Mouse (Mus musculus) monocyte, adult 5-6 weeks (primary cell): Measurements from ENCODE around the gene Qdpr. TPM values are rescaled to one million over a fixed set of nuclear protein-coding genes. Genes with fewer than 3 reads are reported as not detected.
"Not testable (repeated sequence)": the region's sequence is repeated elsewhere in the genome, so short reads cannot be mapped to it uniquely, and the experiment has no call there.

Experiments used
- ATAC-seq: fragments of 153-309, 156-312 bp; replicated peaks from 2 replicates; pipeline ENCODE4 v1.8.0; 2017; ENCODE audit warnings: mild to moderate bottlenecking; ENCODE audit not compliant: low TSS enrichment, insufficient number of reproducible peaks, severe bottlenecking, poor library complexity, low FRiP score
- total RNA-seq: library from RNA; stranded (forward); fragments of 200-1000, 200-491, 200-594 nt; gene quantifications from 3 replicates; pipeline ENCODE4 v1.2.3, GENCODE M21; 2017

Qdpr gene
- total RNA-seq, 1 experiment from 2014 or later, result 30.2 TPM

DNA sequence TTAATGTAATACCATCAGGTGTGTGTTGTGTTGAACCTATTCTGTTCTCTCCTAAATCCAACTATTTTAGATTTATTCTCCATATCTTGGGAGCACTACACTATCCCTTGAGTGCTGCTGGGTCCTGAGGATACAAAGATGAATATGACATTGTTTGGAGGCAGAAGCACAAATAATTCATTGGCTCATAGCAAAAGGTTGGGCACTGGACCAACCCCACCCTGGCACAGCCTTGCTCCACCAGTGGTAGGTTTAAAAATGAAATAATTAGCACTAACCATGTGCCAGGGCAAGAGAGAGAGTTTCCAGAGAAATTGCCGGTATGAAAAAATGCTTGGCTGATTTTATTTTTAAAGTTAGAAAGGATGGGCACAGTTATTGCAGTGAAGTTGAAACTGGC lies 23.5 kb upstream of the Qdpr start:
- ATAC-seq, result no peak

- no peak for ATAC-seq
Observed at GRCm38 (mm10) chr5:45472880-45473450, 22.9 kb upstream of the Qdpr start.

- no peak for ATAC-seq
Observed at GRCm38 (mm10) chr5:45454456-45454855, 4.4 kb upstream of the Qdpr start.

- no peak for ATAC-seq
Observed at GRCm38 (mm10) chr5:45453451-45453850, 3.4 kb upstream of the Qdpr start, which contains the start of gene Clrn2. Gene Clrn2 (plus strand): TSS chr5:45453751.

DNA sequence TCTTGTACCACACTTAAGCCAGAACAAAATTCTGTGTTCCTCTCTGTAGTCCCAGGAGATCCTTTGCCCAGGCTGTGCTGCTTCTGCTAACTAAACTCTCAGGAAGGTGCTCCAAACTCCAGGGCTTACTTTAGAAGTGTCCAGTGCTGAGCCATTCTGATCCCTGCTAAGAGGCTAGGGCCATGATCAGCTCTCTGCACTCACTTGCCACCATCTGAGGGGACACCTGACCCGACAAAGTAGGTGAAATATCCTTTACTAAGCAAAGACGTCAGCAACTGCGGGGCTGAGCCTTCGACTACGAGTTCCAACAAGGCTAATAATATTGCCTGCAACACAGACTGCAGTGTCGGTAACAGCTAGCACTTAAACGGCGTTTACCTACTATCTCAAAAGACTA lies 830 bp downstream of the Qdpr start:
- ATAC-seq, result no peak

GRCm38 (mm10) chr5:45448676-45449075 lies 1.4 kb downstream of the Qdpr start:
- ATAC-seq, result no peak

DNA sequence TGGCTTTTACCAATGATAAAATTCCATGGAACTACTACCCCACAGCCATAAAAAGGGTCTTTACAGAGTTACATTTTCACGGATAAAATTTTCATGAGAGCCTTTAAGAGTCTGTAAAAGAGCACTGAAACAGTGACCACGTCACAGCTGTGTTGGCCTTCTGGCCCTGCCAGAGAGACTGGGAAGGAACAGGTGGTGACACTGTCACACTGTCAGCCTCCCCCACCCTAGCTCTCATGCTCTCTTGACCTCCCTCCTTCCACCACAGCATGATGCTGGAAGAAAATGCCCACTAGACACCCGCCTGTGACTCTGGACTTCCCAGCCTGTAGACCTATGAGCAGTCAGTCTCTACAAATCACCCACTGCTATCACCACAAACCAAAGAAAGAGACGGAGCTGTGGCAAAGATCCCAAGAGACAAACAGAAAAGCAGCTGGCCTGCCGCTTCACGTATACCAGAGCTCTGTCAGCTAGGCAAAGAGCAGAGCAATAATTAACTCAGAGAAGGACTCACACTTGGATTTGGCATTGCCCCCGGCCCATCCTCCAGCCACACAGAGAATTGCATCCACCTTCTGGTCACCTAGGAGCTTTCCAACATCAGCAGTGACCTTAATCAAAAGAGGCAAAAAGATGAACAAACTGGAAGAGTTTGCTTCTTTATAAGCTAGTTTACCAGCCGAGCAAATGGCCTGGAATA lies 5.8 kb downstream of the Qdpr start:
- ATAC-seq, result no peak

DNA sequence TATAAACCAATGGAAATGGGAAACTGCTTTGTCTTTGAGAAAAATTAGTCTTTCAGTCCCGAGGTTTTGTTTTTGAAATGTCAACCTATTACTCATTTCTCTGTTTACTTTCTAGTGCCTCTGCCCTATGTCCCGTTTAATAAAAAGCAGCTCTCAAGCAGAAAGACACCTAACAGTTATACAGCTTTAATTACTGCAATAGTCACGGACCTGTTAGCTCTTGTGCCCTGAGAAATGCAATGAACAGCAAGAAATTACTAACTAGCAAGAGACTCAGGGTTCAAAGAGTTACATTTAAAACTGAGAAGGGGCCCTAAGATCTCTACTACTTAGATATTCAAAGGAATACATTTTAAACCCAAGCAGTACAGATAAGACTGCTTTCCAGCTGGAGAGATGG lies 8.3 kb downstream of the Qdpr start:
- no peak for ATAC-seq

GRCm38 (mm10) chr5:45441124-45441523 lies 8.9 kb downstream of the Qdpr start:
- no peak for ATAC-seq

GRCm38 (mm10) chr5:45438301-45438700 lies 11.7 kb downstream of the Qdpr start:
- no peak for ATAC-seq

- ATAC-seq, result no peak
Observed at GRCm38 (mm10) chr5:45437826-45438225, 12.2 kb downstream of the Qdpr start.

DNA sequence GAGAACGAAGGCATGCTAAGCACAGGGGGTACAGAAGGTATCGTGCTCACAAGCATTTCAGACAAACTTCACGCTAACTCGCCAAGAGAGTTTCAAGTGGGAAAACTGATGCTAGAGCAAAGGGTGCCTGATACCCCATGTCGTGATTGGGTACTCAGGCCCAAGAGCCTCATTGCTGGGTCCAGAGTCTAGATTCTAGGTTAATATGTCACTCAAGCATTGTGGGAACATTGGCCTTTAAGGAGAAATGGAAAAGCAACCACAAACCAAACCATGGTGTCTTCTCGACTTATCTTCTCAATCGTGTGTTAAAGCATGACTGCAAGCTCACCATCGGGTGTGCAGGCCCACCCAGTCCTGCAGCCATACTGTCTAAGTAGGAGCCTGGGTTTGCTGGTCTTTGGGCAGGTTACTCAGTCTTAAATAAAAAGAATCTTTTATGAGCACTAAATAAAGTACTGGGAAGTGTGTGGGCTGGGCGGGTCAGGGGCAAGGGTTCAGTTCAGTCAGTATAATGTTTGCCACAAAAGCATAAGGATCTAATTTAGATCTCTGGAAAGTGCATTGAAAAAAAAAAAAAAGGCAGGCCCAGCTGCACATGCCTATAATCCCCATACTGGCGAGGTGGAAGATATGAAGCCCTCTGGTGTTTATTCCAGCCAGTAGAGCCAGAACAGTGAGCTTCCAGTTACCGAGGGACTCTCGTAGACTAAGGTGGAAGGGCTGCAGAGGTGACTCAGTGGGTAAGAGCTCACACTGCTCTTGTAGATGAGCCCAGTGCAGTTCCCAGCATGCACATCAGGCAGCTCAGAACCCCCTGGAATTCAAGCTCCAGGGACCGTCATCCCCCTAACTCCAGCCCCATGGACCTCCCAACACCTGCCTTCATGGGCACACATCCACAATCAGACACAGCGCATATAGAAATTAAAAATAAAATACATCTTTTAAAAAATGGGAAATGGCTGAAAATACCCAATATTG lies 13.8 kb downstream of the Qdpr start:
- ATAC-seq, result no peak

DNA sequence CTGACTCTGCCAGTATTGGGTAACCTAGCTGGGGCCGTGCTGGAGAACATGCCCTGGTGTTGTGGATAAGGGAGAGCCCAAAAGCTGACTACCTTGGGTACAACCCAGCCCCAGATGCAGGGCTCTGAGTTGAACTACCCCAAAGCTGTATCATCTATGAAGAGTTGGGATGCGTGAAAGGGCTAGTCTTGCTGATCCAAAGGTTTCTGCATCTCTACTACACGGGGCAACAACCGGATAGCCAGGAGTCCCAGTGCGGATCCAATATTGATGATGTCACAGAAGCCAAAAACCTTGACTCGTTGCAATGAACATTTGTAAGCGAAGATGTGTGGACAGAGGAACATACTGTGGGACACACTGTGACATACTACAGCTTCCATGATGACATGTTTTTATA lies 22.1 kb downstream of the Qdpr start:
- ATAC-seq, result no peak

- ATAC-seq, result no peak
Observed at GRCm38 (mm10) chr5:45426416-45427034, 23.5 kb downstream of the Qdpr start.

- not testable (repeated sequence) for ATAC-seq
Observed at GRCm38 (mm10) chr5:45425771-45426170, 24.3 kb downstream of the Qdpr start.

DNA sequence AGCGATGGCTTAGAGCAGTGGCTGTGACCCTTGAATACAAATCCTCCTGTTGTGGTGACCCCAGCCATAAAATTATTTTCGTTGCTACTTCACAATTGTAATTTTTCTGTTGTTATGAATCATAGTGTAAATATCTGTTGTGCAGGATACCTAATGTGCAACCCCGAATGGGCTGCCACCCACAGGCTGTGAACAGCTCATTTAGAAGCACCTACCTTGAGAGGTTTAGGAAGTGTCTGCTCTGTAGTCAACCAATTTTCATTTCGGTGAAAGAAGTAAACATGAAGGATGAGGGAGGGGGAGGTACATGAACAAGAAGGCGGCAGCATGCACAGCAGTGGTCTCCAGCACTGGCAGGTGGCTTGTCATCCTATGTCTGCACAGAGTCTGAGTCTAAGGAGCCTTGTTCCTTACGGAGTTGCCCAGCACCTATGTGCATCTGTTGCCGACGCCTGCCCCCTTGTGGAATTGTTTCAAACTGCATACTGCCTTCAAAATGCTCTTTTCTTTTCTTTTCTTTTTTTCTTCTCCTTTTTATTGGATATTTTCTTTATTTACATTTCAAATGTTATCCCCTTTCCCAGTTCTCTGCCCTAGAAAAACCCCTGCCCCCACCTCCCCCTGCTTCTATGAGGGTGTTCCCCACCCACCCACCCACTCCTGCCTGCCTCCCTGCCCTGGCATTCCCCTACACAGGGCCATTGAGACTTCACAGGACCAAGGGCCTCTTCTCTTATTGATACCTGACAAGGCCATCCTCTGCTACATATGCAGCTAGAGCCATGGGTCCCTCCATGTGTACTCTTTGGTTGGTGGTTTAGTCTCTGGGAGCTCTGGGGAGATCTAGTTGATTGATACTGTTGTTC lies 25.8 kb downstream of the Qdpr start:
- no peak for ATAC-seq

DNA sequence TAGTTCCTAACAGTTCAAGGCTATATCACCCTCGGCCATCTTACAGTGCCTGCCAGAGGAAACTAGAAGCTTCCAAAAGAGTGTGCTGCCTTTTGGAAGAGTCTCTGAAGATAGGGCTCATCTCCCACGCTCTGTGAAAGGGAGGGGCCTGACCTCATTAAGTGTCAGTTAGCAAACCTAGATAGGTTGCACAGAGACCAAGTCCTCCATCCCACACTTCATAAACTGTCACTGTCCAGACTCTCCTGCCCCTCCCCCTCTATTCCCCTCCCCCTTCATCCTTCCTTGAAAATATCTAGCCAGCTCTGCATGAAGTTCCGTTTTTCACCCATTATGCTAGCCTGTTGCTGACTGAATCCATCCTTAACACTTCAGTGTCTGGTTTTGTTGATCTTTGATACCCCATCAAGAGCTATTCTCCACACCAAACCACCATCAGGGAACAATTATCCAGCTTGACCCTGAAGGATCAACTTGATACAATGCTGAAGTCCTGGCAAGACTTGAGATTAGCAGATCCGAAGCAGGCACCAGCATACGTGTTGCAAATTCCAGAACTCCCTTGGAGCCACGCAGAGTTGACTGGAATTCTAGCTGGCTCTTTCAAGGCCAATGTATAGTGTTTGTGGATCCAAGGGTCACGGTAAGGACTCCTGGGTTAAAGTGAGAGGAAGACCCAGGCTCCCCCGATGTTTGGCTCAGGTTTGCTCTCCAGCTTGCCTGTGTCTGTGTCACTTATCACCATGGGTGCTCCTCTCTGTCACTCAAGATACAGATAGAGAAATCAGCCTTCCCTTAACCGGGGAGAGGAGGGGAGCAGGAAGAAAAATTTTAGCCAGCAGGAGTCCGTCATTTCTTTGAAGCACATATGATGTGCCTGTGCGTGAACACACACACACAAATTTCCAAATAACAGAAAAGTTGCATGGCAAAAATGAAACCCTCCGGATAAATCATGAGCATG lies 27.9 kb downstream of the Qdpr start:
- no peak for ATAC-seq
